Mouse (Mus musculus) spleen, postnatal 0 days (tissue): ENCODE data around the gene Mlana. TPM values are rescaled to one million over a fixed set of nuclear protein-coding genes. Genes with fewer than 3 reads are reported as not detected.

ENCODE experiments used
- polyA plus RNA-seq: library from polyadenylated mRNA; unstranded; fragments of >200 nt; fragmentation: Nextera tagmentation; extraction: Ambion mirVana; gene quantifications from 2 replicates; pipeline ENCODE4 v1.2.1, GENCODE M21; 2015

Gene Mlana
- 0.26 TPM in 1 of 2 replicates, not detected in the other for polyA plus RNA-seq

DNA sequence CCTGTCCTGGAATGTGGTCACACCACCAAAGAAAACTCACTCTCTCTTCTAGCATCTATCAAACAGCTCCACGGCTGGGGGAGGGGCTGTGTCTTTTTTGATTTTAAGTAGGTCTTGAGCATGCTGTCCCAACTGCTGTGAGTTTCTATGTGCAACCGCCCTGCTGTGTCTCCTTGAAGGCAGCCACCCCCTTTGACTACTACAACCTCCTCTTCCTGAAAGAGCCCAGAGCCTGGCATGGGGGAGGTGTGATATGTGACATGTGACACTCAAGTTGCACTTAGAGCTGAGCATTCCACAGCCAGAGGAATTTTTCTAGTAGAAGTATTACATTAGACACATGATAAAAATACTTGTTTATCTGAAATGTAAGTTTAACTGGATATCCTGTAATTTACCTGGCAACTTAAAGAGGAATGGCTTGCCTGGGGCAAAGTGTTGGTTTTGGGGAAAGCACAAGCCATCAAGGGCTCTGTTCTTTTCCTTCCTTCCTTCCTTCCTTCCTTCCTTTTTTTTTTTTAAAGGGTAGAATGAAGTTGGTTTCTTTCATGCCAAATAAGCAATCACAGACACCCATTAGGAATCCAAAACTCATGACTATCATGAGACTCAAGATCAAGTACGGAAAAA is at the start of gene Mlana:
TSS of gene Mlana (plus strand) at position 580 of the 630 bp plus-strand sequence.

Other genes starting within 250 kb of the Mlana start
- 5.7 and 7.0 TPM in 2 replicates for gene Ric1, start 175.5 kb upstream of the Mlana start, polyA plus RNA-seq
- gene Ermp1, start 49.4 kb upstream of the Mlana start, polyA plus RNA-seq, result 9.0 and 9.8 TPM in 2 replicates
- gene 9930021J03Rik, start 108.2 kb downstream of the Mlana start, polyA plus RNA-seq, result 2.8 and 3.3 TPM in 2 replicates
- 5.4 and 5.9 TPM in 2 replicates for gene Ranbp6, start 115.2 kb downstream of the Mlana start, polyA plus RNA-seq
- 13.8 and 16.0 TPM in 2 replicates for gene Il33, start 227.3 kb downstream of the Mlana start, polyA plus RNA-seq